Mouse (Mus musculus): ENCODE measurements around the gene Gm12695. TPM values are rescaled to one million over a fixed set of nuclear protein-coding genes. Genes with fewer than 3 reads are reported as not detected.

Gm12695 gene
- polyA plus RNA-seq, 2 experiments, result not detected

DNA sequence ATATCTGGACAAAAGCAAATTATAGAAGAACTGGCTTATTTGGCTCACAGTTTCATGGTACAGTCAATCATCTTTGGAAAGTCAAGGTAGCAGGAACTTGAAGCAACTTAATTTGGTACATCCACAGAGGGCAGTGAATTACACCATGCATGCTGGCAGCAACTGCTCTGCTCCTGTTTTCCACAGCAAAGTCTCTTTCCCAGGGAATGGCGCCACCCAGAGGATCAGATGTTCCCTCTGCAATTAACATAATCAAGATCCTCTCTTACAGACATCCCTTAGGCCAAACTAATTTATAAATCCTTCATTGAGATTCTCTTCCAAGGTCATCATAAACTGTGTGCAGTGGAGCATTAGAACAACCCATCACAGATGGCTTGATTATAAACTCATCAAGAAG is 104.8 kb downstream of the Gm12695 start:
- DNase-seq (ENCODE audit: low spot score) (no peak), ATAC-seq (ENCODE audit: low FRiP score, low read depth) (no peak)
- Histone ChIP-seq H3K9ac (ENCODE audit: low read depth, low read length, severe bottlenecking) (no peak overlapping the region), H3K4me2 (replicated peaks; ENCODE audit: low read depth, low read length, severe bottlenecking) (no peak overlapping the region), H3K27ac (replicated peaks; ENCODE audit: low read depth, low read length) (no peak overlapping the region), H3K36me3 (ENCODE audit: control insufficient read depth, insufficient read depth, low read length) (no peaks in the 10 kb centered on the region), H3K9me3 (ENCODE audit: control insufficient read depth, low read length) (no peaks in the 10 kb centered on the region), H3K4me3 (replicated peaks; ENCODE audit: low read length) (no peak overlapping the region), H3K4me1 (ENCODE audit: control insufficient read depth, insufficient read depth, low read length) (no peaks in the 10 kb centered on the region), H3K27me3 (ENCODE audit: control insufficient read depth, insufficient read depth, low read length) (no peaks in the 10 kb centered on the region)
- TF ChIP-seq POLR2A (IDR thresholded peaks at IDR 0.05; ENCODE audit: borderline replicate concordance, extremely low read depth, insufficient read depth, insufficient read length), result no peak
- WGBS, result 42% methylated on average over 1 of the region's 1 CpGs

Other genes with a start within 250 kb of the Gm12695 start
- 4.5 and 5.0 TPM in 2 replicates for gene Cyp2j6, start 231.5 kb downstream of the Gm12695 start, polyA plus RNA-seq (2012; rRNA removed)
- gene Cyp2j6, start 231.5 kb downstream of the Gm12695 start, polyA plus RNA-seq (2014; fragmentation: Nextera tagmentation; extraction: Ambion mirVana), result 5.6 and 7.0 TPM in 2 replicates
- gene Cyp2j9, start 193.6 kb downstream of the Gm12695 start, polyA plus RNA-seq (2012; rRNA removed), result 1.3 and 1.6 TPM in 2 replicates
- 1.8 and 2.1 TPM in 2 replicates for gene Cyp2j9, start 193.6 kb downstream of the Gm12695 start, polyA plus RNA-seq (2014; fragmentation: Nextera tagmentation; extraction: Ambion mirVana)
- gene Cyp2j5, start 121.0 kb downstream of the Gm12695 start, polyA plus RNA-seq (2012; rRNA removed), result not detected in 2 replicates
- not detected in 2 replicates for gene Cyp2j5, start 121.0 kb downstream of the Gm12695 start, polyA plus RNA-seq (2014; fragmentation: Nextera tagmentation; extraction: Ambion mirVana)